Mouse (Mus musculus) forebrain, embryonic 10.5 days (tissue): Measurements from ENCODE around the gene Gosr1. TPM values are rescaled to one million over a fixed set of nuclear protein-coding genes. Genes with fewer than 3 reads are reported as not detected.
A peak's percentile ranks its signal among the peaks of the same experiment; 100 is the strongest.

Experiments used
- DNase-seq: peaks from one replicate; pipeline ENCODE4 v3.0.0-alpha.2; 2017; ENCODE audit warnings: low spot score; ENCODE audit errors: extremely low spot score
- H3K27ac ChIP-seq: fragments of 300-500 bp; sonication (generic); 2 replicates; pipeline ENCODE4 v1.5.1; 2016; ENCODE audit warnings: mild to moderate bottlenecking
- H3K27me3 ChIP-seq: fragments of 300-500 bp; sonication (generic); 2 replicates; pipeline ENCODE4 v1.6.1; 2016; ENCODE audit warnings: mild to moderate bottlenecking; ENCODE audit not compliant: poor library complexity, severe bottlenecking
- H3K36me3 ChIP-seq: fragments of 300-500 bp; sonication (generic); replicated peaks from 2 replicates; pipeline ENCODE4 v1.6.1; 2016; ENCODE audit warnings: mild to moderate bottlenecking, moderate library complexity
- H3K4me1 ChIP-seq: fragments of 300-500 bp; sonication (generic); 2 replicates; pipeline ENCODE4 v1.6.1; 2016
- H3K4me3 ChIP-seq: fragments of 300-500 bp; sonication (generic); 2 replicates; pipeline ENCODE4 v1.5.1; 2016; ENCODE audit warnings: mild to moderate bottlenecking, moderate library complexity
- H3K9me3 ChIP-seq: fragments of 300-500 bp; sonication (generic); 2 replicates; pipeline ENCODE4 v1.6.1; 2016; ENCODE audit warnings: mild to moderate bottlenecking, moderate library complexity
- WGBS: fragments of 180-500 bp; shearing (Covaris S2); methylation state at CpG from one replicate; pipeline ENCODE4 v1.1.7; 2016; 5-methylcytosine and 5-hydroxymethylcytosine counted together
- polyA plus RNA-seq: library from polyadenylated mRNA; unstranded; fragments of >200 nt; fragmentation: Nextera tagmentation; extraction: Ambion mirVana; gene quantifications from 2 replicates; pipeline ENCODE4 v1.2.1, GENCODE M21; 2016

Gosr1 gene
- polyA plus RNA-seq, 1 experiment from 2014 or later = 24.3 TPM

DNA sequence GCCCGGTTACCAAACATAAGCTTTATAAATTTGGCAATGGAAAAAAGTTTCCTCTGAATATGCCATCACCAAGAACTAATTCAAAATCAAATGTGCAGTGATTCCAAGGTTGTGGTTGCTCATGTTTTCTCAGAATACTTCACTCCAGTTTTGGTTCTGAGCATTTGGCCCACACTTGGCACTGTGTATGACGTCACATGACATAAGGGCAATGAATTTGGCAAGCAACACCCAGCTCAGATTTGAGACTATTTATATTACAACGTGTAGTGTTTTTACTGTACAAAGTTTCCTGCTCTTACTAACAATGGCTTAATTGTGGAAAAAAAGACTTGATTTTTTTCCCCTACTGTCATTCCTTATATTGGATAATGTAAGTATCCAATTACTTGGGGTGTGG is 10.4 kb upstream of the Gosr1 start:
- Histone ChIP-seq H3K4me3 (no peak overlapping the region), H3K9me3 (no peaks in the 10 kb centered on the region), H3K36me3 (no peaks in the 10 kb centered on the region), H3K27me3 (no peaks in the 10 kb centered on the region), H3K4me1 (no peaks in the 10 kb centered on the region), H3K27ac (no peak overlapping the region)
- 84% methylated on average over 3 of the region's 3 CpGs for WGBS
- DNase-seq = no peak

DNA sequence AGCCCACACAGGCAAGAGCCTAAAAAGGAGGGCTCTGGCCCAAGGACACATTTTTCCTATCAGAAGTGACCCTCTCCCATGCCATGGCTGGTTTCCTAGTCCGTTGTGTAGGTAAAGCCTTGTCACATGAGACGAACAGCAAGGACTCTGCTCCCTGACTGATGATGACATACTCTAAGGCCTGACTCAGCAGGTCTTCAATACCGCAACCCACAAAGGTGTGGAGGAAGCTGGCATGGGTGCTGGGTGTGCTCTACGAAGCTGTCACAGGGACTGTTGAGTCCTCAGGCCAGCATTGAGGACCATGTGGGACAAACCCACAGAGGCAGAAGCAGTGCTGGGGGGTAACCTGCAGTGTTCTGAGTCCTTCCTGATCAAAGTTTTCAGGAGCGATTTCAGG is 7.2 kb upstream of the Gosr1 start:
- Histone ChIP-seq H3K4me3 (no peak overlapping the region), H3K27ac (no peak overlapping the region), H3K4me1 (no peaks in the 10 kb centered on the region), H3K9me3 (no peaks in the 10 kb centered on the region), H3K27me3 (no peaks in the 10 kb centered on the region), H3K36me3 (no peaks in the 10 kb centered on the region)
- 91% methylated on average over 5 of the region's 5 CpGs for WGBS
- no peak for DNase-seq

DNA sequence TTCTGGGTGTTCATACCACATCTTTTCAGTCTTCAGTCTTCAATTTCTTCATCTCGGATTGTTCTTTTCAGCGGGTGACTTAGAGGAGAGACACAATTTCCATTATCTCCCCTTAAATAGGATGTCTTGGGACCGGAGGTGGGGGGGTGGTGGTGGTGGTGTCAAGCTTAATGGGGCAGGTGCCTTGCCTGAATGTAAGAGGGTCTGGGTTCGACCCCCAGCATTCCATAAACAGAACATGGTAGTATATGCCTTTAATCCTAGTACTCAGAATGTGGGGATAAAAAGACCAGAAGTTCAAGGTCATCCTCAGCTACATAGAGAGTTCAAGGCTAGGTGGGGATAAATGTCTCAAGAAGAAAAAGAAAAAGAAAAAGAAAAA is 353 bp upstream of the Gosr1 start:
- peak overlapping the region; percentile 92 for H3K4me3 ChIP-seq
- no peaks in the 10 kb centered on the region for H3K27me3 ChIP-seq
- H3K9me3 ChIP-seq = no peaks in the 10 kb centered on the region
- H3K27ac ChIP-seq = peak overlapping the region; percentile 95; the same call in 1 of the 2 replicates
- 16% methylated on average over 4 of the region's 4 CpGs for WGBS
- DNase-seq = no peak
- peaks cover 10% of the 10 kb centered on the region for H3K4me1 ChIP-seq
- peaks cover 24% of the 10 kb centered on the region for H3K36me3 ChIP-seq

DNA sequence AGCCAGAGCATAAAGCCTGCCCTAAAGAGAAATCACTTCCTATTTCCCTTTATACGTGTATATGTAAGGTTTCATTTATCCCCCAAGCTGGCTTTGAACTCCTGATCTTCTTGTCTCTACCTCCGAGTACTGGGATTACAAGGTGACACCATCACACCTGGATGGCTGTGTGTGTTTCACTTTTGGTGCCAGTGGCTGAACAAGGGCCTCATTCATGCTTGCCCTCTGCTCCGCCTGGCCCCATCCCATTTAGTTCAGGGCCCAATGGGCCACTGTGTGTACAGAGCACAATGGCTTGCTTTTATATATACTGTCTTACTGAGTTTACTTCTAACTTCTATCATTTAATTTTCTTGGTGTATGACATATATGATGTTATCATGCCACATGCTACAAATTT is 11.1 kb downstream of the Gosr1 start:
- Histone ChIP-seq H3K27ac (no peak overlapping the region), H3K4me1 (no peaks in the 10 kb centered on the region), H3K36me3 (peaks cover 91% of the 10 kb centered on the region), H3K9me3 (no peaks in the 10 kb centered on the region), H3K27me3 (no peaks in the 10 kb centered on the region), H3K4me3 (no peak overlapping the region)
- 94% methylated on average over 3 of the region's 3 CpGs for WGBS
- DNase-seq = no peak

DNA sequence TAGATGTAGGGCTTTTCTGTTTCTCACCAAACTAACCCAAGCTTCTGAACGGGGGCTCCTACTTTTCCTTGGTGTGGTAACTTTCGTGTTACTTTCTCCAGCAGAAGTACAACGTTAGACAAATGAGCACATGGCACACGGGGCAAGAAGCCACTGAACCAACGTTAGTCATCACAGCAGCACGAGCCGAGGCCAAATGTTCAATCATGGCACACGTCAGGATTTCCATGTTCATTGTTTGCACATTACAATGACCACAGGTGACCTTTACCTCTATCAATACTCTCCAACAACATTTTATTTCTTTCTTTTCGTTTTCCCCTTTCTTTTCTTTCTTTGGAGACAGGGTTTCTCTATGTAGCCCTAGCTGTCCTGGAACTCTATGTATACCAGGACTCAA is 14.6 kb downstream of the Gosr1 start:
- no peak for DNase-seq
- 93% methylated on average over 9 of the region's 9 CpGs for WGBS
- Histone ChIP-seq H3K9me3 (no peaks in the 10 kb centered on the region), H3K27me3 (no peaks in the 10 kb centered on the region), H3K36me3 (peaks cover 92% of the 10 kb centered on the region), H3K4me1 (no peaks in the 10 kb centered on the region), H3K27ac (no peak overlapping the region), H3K4me3 (no peak overlapping the region)

GRCm38 (mm10) chr11:76745921-76746320 is 17.5 kb downstream of the Gosr1 start:
- H3K9me3 ChIP-seq = no peaks in the 10 kb centered on the region
- H3K27me3 ChIP-seq = no peaks in the 10 kb centered on the region
- H3K27ac ChIP-seq = no peak overlapping the region
- no peak overlapping the region for H3K4me3 ChIP-seq
- H3K36me3 ChIP-seq = peaks cover 86% of the 10 kb centered on the region
- no peak for DNase-seq
- WGBS = 90% methylated on average over 1 of the region's 1 CpGs
- H3K4me1 ChIP-seq = no peaks in the 10 kb centered on the region

DNA sequence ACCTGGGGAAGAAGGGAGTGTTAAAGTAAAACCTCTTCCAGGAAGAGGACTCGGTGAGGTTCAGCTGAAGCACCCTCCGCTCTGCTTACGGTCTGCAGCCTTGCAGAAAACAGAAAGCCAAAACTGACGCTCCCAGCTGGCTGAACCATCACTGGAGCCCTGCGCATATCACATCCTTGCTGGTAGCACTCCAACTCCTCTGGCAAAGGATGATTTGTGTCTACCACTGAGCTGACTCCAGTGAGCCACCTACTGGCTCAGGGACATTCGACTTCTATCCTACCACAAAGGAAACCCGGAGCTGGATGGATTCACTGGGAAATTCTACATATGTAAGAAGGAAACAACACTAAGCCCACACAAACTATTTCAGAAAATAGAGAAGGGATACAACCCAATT is 18.8 kb downstream of the Gosr1 start:
- peaks cover 74% of the 10 kb centered on the region for H3K36me3 ChIP-seq
- WGBS = 79% methylated on average over 7 of the region's 7 CpGs
- no peak for DNase-seq
- H3K4me1 ChIP-seq = no peaks in the 10 kb centered on the region
- no peaks in the 10 kb centered on the region for H3K9me3 ChIP-seq
- H3K27ac ChIP-seq = no peak overlapping the region
- H3K4me3 ChIP-seq = no peak overlapping the region
- H3K27me3 ChIP-seq = no peaks in the 10 kb centered on the region

DNA sequence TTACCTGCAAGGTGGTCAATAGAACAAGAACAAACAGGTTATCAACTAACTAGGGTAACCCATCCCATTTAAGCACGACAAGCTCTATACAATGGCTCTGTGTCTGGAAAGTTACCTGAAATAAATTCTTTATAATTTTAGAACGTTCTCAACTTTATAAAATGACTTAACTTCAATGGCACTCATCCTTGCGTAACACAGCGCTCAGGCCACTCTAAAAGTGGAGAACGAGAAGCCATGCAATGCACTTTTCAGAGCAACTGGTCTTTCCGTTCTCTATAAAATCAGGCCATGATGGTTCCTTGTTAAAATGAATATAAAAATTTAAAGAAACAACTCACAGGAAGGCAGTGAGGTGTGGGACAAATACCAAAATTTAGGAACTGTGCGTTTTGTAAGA is 20.9 kb downstream of the Gosr1 start:
- DNase-seq = no peak
- H3K36me3 ChIP-seq = peaks cover 58% of the 10 kb centered on the region
- no peaks in the 10 kb centered on the region for H3K9me3 ChIP-seq
- H3K27me3 ChIP-seq = no peaks in the 10 kb centered on the region
- WGBS = 94% methylated on average over 7 of the region's 7 CpGs
- no peak overlapping the region for H3K4me3 ChIP-seq
- H3K4me1 ChIP-seq = no peaks in the 10 kb centered on the region
- H3K27ac ChIP-seq = no peak overlapping the region

DNA sequence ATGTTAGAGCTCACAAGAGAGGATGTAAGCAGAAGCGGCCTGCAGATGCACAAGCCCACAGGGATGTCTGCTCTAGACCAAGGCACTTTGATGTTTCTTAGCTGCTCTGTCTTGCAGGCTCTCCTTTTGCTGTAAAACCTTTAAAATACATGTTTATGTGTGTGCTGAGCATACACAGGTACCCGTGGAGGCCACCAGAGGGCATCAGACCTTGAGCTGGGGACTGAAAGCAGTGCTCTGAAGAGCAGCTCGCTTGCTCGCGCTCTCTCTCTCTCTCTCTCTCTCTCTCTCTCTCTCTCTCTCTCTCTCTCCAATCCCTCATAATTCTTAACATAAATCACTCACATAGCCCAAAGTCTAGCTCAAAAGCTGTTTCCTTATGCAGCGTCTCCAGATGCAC is 24.3 kb downstream of the Gosr1 start:
- H3K27ac ChIP-seq = no peak overlapping the region
- WGBS = 75% methylated on average over 6 of the region's 6 CpGs

DNA sequence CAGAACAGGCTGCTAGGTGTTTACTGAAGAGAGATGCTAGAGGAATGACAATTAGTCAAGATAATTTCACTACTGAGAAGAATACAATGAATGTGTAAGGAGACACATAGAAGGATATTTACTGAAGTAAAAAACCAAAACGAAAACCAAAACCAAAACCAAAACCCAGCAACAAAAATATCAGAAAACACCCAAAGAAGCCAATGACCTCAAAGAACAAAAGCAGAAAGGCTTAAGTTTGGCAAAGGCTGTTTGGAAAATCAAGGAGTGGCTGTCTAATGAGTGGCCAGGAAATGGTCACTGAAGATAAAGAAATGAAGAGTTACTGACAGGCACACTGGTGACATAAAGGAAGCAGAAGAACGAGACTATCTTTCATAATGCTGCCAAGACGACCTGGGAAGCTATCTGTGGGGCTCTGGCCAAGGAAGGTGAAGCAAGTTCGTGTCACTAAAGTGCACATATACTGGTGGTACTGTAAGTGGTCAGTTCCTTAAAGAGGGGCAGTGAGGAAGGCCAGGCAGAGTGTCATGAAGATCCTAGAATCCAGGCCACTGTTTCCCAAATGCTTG is 27.5 kb downstream of the Gosr1 start:
- Histone ChIP-seq H3K4me3 (no peak overlapping the region), H3K36me3 (peaks cover 60% of the 10 kb centered on the region), H3K27me3 (no peaks in the 10 kb centered on the region), H3K27ac (no peak overlapping the region), H3K9me3 (no peaks in the 10 kb centered on the region), H3K4me1 (peaks cover 4% of the 10 kb centered on the region; the same call in 1 of the 2 replicates)
- no peak for DNase-seq
- 81% methylated on average over 4 of the region's 4 CpGs for WGBS

More for the DNA sequence above, 24.3 kb downstream of the Gosr1 start:
- Histone ChIP-seq H3K4me3 (no peak overlapping the region), H3K4me1 (peaks cover 4% of the 10 kb centered on the region; the same call in 1 of the 2 replicates), H3K27me3 (no peaks in the 10 kb centered on the region), H3K9me3 (no peaks in the 10 kb centered on the region), H3K36me3 (peaks cover 58% of the 10 kb centered on the region)
- DNase-seq = no peak

DNA sequence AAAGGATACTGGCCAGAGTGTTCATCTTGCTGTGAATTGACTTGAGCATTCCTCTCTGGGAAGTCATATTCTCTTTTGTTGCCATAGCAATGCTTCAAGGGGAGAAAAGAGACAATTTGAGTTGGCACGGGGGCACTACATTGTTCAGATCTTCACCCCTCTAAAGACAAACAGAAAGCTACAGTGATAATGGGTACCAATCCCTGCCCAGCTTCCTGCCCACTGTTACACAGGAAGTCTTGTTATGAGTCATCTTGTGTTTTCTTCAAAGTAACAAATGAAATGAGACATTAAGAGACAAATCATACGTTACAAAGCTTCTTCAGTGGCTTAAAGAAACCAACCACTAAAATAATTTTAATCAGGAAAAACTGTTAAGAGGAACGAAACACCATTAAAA is 28.8 kb downstream of the Gosr1 start:
- Histone ChIP-seq H3K4me3 (no peak overlapping the region), H3K27ac (no peak overlapping the region), H3K9me3 (no peaks in the 10 kb centered on the region), H3K4me1 (peaks cover 4% of the 10 kb centered on the region; the same call in 1 of the 2 replicates), H3K27me3 (no peaks in the 10 kb centered on the region), H3K36me3 (peaks cover 72% of the 10 kb centered on the region)
- no peak for DNase-seq
- WGBS = 81% methylated on average over 3 of the region's 3 CpGs

DNA sequence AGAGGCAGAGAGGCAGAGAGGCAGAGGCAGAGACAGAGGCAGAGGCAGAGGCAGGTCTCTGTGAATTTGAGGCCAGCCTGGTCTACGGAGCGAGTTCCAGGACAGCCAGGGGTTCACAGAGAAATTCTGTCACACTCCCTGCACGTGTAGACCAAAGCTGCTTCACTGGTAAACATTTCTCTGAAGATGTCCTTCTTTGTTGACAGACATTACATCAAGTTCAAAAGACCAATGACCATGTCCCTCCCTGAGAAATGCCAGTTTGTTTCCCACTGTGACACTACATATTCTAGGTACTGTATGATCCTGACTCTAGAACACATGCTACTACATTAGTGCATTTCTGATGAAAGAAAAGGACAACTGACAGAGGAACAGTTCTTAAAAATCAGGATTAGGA is 32.7 kb downstream of the Gosr1 start:
- no peak for DNase-seq
- no peaks in the 10 kb centered on the region for H3K9me3 ChIP-seq
- H3K27me3 ChIP-seq = no peaks in the 10 kb centered on the region
- WGBS = 87% methylated on average over 3 of the region's 3 CpGs
- no peak overlapping the region for H3K4me3 ChIP-seq
- no peak overlapping the region; the same call in 1 of the 2 replicates for H3K27ac ChIP-seq
- H3K4me1 ChIP-seq = peaks cover 4% of the 10 kb centered on the region; the same call in 1 of the 2 replicates
- H3K36me3 ChIP-seq = peaks cover 78% of the 10 kb centered on the region

GRCm38 (mm10) chr11:76728093-76728492 is 35.3 kb downstream of the Gosr1 start:
- Histone ChIP-seq H3K9me3 (no peaks in the 10 kb centered on the region), H3K4me1 (no peaks in the 10 kb centered on the region), H3K4me3 (no peak overlapping the region), H3K27me3 (no peaks in the 10 kb centered on the region), H3K27ac (no peak overlapping the region), H3K36me3 (peaks cover 54% of the 10 kb centered on the region)
- no peak for DNase-seq
- WGBS = 90% methylated on average over 11 of the region's 11 CpGs

- DNase-seq = no peak
- Histone ChIP-seq H3K4me3 (no peak overlapping the region), H3K9me3 (no peaks in the 10 kb centered on the region), H3K27ac (no peak overlapping the region), H3K27me3 (no peaks in the 10 kb centered on the region), H3K36me3 (peaks cover 18% of the 10 kb centered on the region), H3K4me1 (no peaks in the 10 kb centered on the region; the same call in 1 of the 2 replicates)
- WGBS = 84% methylated on average over 8 of the region's 8 CpGs
Measured at GRCm38 (mm10) chr11:76723911-76724310, 39.5 kb downstream of the Gosr1 start.
